Mouse (Mus musculus) embryonic facial prominence, embryonic 14.5 days (tissue): ENCODE data around the gene Cxcr4. TPM values are rescaled to one million over a fixed set of nuclear protein-coding genes. Genes with fewer than 3 reads are reported as not detected.

Experiments
- ATAC-seq: fragments of 200-750 bp; cut with Nextera tagmentation; 2 replicates; pipeline ENCODE4 v1.8.0; 2017; ENCODE audit warnings: low read depth, moderate number of reproducible peaks, moderate TSS enrichment
- DNase-seq: peaks from one replicate; pipeline ENCODE4 v3.0.0-alpha.2; 2015; ENCODE audit warnings: low spot score
- H3K27ac ChIP-seq: fragments of 300-500 bp; sonication (generic); replicated peaks from 2 replicates; pipeline ENCODE4 v1.5.1; 2014; ENCODE audit warnings: low read depth, mild to moderate bottlenecking, low read length, moderate library complexity
- H3K27me3 ChIP-seq: fragments of 300-500 bp; sonication (generic); replicated peaks from 2 replicates; pipeline ENCODE4 v1.6.1; 2014; ENCODE audit warnings: low read length; ENCODE audit not compliant: control insufficient read depth, insufficient read depth
- H3K36me3 ChIP-seq: fragments of 300-500 bp; sonication (generic); 2 replicates; pipeline ENCODE4 v1.6.1; 2014; ENCODE audit warnings: low read length, mixed read lengths; ENCODE audit not compliant: control insufficient read depth, insufficient read depth
- H3K4me1 ChIP-seq: fragments of 300-500 bp; sonication (generic); 2 replicates; pipeline ENCODE4 v1.6.1; 2014; ENCODE audit warnings: antibody characterized with exemption, low read length; ENCODE audit not compliant: control insufficient read depth, insufficient read depth
- H3K4me2 ChIP-seq: fragments of 300-500 bp; sonication (generic); 2 replicates; pipeline ENCODE4 v1.6.1; 2014; ENCODE audit warnings: low read depth, mild to moderate bottlenecking, low read length, moderate library complexity, mixed read lengths
- H3K4me3 ChIP-seq: fragments of 300-500 bp; sonication (generic); 2 replicates; pipeline ENCODE4 v1.5.1; 2014; ENCODE audit warnings: low read depth, mild to moderate bottlenecking, low read length
- H3K9ac ChIP-seq: fragments of 300-500 bp; sonication (generic); 2 replicates; pipeline ENCODE4 v1.6.1; 2014; ENCODE audit warnings: low read depth, mild to moderate bottlenecking, low read length, moderate library complexity, mixed read lengths
- H3K9me3 ChIP-seq: fragments of 300-500 bp; sonication (generic); 2 replicates; pipeline ENCODE4 v1.6.1; 2016; ENCODE audit warnings: low read length; ENCODE audit not compliant: control insufficient read depth
- WGBS: fragments of 180-500 bp; shearing (Covaris S2); extraction: QIAGEN DNeasy Blood & Tissue Kit; methylation state at CpG from one replicate; pipeline ENCODE4 v1.1.7; 2014; 5-methylcytosine and 5-hydroxymethylcytosine counted together
- polyA plus RNA-seq: library from polyadenylated mRNA; unstranded; fragments of >200 nt; fragmentation: Nextera tagmentation; extraction: Ambion mirVana; gene quantifications from 2 replicates; pipeline ENCODE4 v1.2.1, GENCODE M21; 2014

Cxcr4 gene
- polyA plus RNA-seq, 1 experiment from 2014 or later: 7.1 TPM

- Histone ChIP-seq H3K9me3 (no peaks in the 10 kb centered on the region), H3K9ac (no peak overlapping the region), H3K36me3 (no peaks in the 10 kb centered on the region), H3K27me3 (no peaks in the 10 kb centered on the region), H3K4me3 (no peak overlapping the region), H3K4me2 (no peak overlapping the region), H3K4me1 (no peaks in the 10 kb centered on the region), H3K27ac (no peak overlapping the region)
- ATAC-seq: no peak
- peak; percentile 41 for DNase-seq
- 18% methylated on average over 8 of the region's 8 CpGs for WGBS
Observed at GRCm38 (mm10) chr1:128551743-128552397, 40.2 kb downstream of the Cxcr4 start.

DNA sequence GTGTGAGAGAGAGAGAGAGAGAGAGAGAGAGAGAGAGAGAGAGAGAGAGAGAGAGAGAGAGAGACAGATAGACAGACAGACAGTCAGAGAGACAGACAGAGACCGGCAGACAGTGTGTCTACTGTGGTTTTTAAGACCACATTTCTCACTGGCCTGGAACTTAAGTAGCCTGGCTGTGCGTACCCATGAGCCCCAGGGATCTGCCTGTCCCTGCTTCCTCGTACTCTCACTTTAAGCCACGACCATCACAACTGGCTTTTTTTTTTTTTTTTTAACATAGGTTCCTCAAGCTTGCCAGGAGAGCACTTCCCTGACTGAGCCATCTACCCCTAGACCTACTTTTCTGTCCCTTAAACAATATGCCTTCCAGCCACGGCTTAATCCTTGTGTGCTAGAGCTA, 42.7 kb downstream of the Cxcr4 start:
- Histone ChIP-seq H3K9ac (no peak overlapping the region), H3K27me3 (no peaks in the 10 kb centered on the region), H3K36me3 (no peaks in the 10 kb centered on the region), H3K4me1 (no peaks in the 10 kb centered on the region), H3K9me3 (no peaks in the 10 kb centered on the region), H3K4me2 (no peak overlapping the region), H3K27ac (no peak overlapping the region), H3K4me3 (no peak overlapping the region)
- ATAC-seq: no peak
- DNase-seq: no peak
- whole genome bisulfite sequencing: 35% methylated on average over 5 of the region's 5 CpGs

DNA sequence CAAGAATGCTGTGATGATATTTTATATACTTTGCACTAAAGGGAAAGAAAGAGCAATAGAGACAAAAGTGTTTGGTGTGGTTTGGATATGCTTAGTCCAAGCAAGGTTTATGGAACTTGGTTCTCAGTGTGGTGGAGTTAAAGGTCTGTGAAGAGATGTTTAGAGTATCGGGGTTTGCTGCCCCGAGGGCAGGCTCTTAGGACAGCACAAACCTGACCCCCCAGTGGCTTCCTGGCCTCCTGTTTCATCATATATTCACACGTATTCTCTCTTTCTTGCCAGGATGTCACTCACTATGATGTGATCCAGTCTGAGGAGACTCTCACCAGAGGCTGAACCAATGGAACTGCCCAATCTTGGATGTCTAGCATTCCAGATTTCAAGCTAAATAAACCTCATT, 43.1 kb downstream of the Cxcr4 start:
- ATAC-seq (no peak), DNase-seq (no peak)
- Histone ChIP-seq H3K4me1 (no peaks in the 10 kb centered on the region), H3K36me3 (no peaks in the 10 kb centered on the region), H3K4me2 (no peak overlapping the region), H3K27ac (no peak overlapping the region), H3K9me3 (no peaks in the 10 kb centered on the region), H3K27me3 (no peaks in the 10 kb centered on the region), H3K9ac (no peak overlapping the region), H3K4me3 (no peak overlapping the region)
- 41% methylated on average over 3 of the region's 3 CpGs for WGBS

DNA sequence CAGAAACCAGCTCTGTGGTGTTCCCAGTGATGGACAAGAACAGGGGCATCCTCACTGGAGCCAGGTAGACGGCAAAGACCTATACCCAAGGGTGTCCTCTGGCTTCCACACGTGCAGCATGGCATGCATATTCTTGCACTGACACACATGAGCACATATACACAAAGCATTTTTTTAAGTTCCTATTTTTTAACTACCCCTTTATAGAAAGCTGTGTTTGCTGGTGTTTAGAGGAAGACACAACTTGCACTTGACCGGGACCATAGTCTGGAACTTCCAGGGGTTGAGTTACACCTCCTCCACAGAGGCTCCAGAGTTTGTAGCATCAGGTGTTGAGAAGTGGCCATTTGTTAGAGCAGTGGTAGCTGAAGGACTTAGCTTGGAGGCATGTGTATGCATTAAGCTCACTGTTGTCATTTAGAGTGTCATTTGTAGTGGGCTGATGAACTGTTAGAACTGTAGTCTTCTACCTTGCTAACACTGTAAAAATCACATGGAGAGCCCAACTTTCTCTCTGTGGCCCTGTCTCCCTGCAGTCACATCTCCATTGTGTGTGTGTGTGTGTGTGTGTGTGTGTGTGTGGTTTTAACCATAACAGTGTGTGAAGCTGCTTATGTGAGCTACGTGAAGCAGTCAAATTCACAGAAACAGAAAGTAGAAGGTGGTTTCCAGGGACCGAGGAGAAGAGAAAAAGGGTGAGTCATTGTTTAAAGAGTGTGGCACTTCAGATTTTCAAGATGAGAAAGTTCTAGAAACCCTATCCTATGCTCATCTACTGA, 43.7 kb downstream of the Cxcr4 start:
- 72% methylated on average over 5 of the region's 5 CpGs for WGBS

DNA sequence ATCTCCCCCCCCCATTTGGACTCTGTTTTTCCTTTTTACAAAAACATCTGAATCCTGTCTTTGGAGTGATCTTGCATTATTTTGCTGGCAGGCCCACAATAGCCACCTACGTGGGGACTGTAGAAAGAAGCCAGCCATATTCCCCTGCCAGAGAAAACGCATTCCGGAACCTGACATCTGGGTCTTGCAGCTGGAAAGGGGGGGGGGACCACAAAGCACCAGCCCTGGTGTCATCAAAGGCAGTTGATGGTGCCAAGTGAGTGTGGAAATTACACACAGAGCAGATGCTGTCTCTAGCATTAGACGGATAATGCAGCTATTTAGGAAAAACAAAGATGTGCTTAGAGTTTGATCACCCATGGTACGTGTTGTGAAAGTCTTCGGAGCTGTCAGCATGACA, 46.4 kb downstream of the Cxcr4 start:
- H3K4me2 ChIP-seq: no peak overlapping the region
- no peak overlapping the region for H3K4me3 ChIP-seq
- H3K9ac ChIP-seq: no peak overlapping the region
- DNase-seq: peak; percentile 68
- no peak for ATAC-seq
- H3K9me3 ChIP-seq: no peaks in the 10 kb centered on the region
- H3K36me3 ChIP-seq: no peaks in the 10 kb centered on the region
- H3K4me1 ChIP-seq: no peaks in the 10 kb centered on the region
- WGBS: 67% methylated on average over 6 of the region's 6 CpGs
- no peak overlapping the region for H3K27ac ChIP-seq
- H3K27me3 ChIP-seq: no peaks in the 10 kb centered on the region

More for the DNA sequence above, 43.7 kb downstream of the Cxcr4 start:
- H3K4me1 ChIP-seq: no peaks in the 10 kb centered on the region
- no peak overlapping the region for H3K4me3 ChIP-seq
- H3K9ac ChIP-seq: no peak overlapping the region
- no peaks in the 10 kb centered on the region for H3K36me3 ChIP-seq
- H3K4me2 ChIP-seq: no peak overlapping the region
- DNase-seq (no peak), ATAC-seq (no peak)
- no peaks in the 10 kb centered on the region for H3K27me3 ChIP-seq
- no peak overlapping the region for H3K27ac ChIP-seq
- H3K9me3 ChIP-seq: no peaks in the 10 kb centered on the region

GRCm38 (mm10) chr1:128543137-128543536, 49.0 kb downstream of the Cxcr4 start:
- H3K27ac ChIP-seq: no peak overlapping the region
- no peaks in the 10 kb centered on the region for H3K4me1 ChIP-seq
- no peak overlapping the region for H3K4me2 ChIP-seq
- H3K9me3 ChIP-seq: no peaks in the 10 kb centered on the region
- ATAC-seq: no peak
- WGBS: 82% methylated on average over 2 of the region's 2 CpGs
- no peak overlapping the region for H3K4me3 ChIP-seq
- no peak overlapping the region for H3K9ac ChIP-seq
- no peaks in the 10 kb centered on the region for H3K27me3 ChIP-seq
- H3K36me3 ChIP-seq: no peaks in the 10 kb centered on the region
- no peak for DNase-seq

DNA sequence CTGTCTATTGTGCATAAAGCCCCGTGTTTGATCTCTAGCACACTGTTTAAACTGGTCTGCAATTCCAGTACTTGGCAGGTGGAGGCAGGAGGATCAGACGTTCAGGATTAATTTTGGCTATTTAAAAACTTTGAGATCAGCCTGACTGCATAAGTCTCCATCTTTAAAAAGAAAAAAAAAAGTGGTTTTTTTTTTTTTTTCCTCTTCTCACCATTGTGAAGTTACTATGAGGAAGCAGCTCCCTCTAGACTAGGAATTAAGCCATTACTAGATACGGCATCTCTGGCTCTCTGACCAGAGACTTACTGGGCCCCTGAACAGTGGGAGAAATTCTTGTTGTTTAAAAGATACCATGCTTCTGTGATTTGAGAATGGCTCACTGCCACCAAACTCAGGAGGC, 49.5 kb downstream of the Cxcr4 start:
- H3K4me2 ChIP-seq: no peak overlapping the region
- WGBS: 53% methylated on average over 3 of the region's 3 CpGs
- ATAC-seq: no peak

DNA sequence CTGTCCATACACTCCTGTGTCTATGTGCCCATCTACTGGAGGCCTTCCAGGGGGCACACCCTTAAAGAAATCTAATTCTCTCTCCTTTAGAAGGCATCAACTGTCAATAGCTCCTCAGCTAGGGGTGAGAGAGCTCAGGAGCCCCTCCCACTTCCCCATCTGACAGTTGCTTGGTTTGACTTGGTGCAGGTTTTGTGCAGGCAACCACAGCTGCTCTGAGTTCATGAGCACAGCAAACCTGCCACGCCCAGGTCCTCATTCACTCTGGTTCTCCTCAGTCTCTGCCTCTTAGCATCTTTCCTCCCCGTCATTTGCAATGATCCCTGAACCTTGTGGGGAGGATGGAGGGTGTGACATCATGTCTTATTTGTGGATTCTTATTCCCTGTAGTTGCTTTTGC, 51.9 kb downstream of the Cxcr4 start:
- WGBS: 88% methylated on average over 2 of the region's 2 CpGs

More for the DNA sequence above, 49.5 kb downstream of the Cxcr4 start:
- H3K27me3 ChIP-seq: no peaks in the 10 kb centered on the region
- H3K9ac ChIP-seq: no peak overlapping the region
- no peak overlapping the region for H3K27ac ChIP-seq
- H3K4me3 ChIP-seq: no peak overlapping the region
- no peak for DNase-seq
- no peaks in the 10 kb centered on the region for H3K4me1 ChIP-seq
- no peaks in the 10 kb centered on the region for H3K36me3 ChIP-seq
- H3K9me3 ChIP-seq: no peaks in the 10 kb centered on the region

DNA sequence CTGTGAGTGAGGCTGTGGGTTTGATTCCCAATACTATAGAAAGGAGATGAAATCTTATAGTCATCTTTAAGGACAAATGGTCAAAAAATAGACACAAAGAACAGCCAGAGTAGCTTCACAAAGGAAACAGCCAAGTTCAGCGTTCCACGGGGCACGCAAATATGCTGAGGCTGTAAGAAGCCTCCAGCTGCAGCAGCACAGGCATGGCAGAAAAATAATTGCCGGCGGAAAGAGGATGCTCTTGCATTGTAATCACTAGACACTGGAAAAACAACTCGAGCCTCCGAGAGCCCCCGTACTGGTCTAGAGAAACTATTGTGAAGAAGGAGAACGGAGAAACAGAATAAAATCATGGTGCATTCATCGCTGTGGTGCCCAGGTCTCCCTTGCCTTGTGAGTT, 52.5 kb downstream of the Cxcr4 start:
- Histone ChIP-seq H3K36me3 (no peaks in the 10 kb centered on the region), H3K9me3 (no peaks in the 10 kb centered on the region), H3K9ac (no peak overlapping the region), H3K4me1 (no peaks in the 10 kb centered on the region), H3K4me3 (no peak overlapping the region), H3K4me2 (no peak overlapping the region), H3K27ac (no peak overlapping the region), H3K27me3 (no peaks in the 10 kb centered on the region)
- no peak for ATAC-seq
- WGBS: 69% methylated on average over 10 of the region's 10 CpGs
- DNase-seq: no peak

More for the DNA sequence above, 51.9 kb downstream of the Cxcr4 start:
- H3K9ac ChIP-seq: no peak overlapping the region
- no peaks in the 10 kb centered on the region for H3K36me3 ChIP-seq
- H3K4me2 ChIP-seq: no peak overlapping the region
- no peaks in the 10 kb centered on the region for H3K9me3 ChIP-seq
- no peak overlapping the region for H3K4me3 ChIP-seq
- H3K4me1 ChIP-seq: no peaks in the 10 kb centered on the region
- no peaks in the 10 kb centered on the region for H3K27me3 ChIP-seq
- DNase-seq (no peak), ATAC-seq (no peak)
- no peak overlapping the region for H3K27ac ChIP-seq
